Mouse (Mus musculus) G1E (cell line): ENCODE data around the gene Tk1.

Experiments
- CTCF ChIP-seq: IDR thresholded peaks from 2 replicates; pipeline ENCODE4 v1.5.1; 2012; ENCODE audit warnings: low read depth, low read length, inconsistent platforms, mixed read lengths
- GATA1 ChIP-seq: IDR thresholded peaks from 2 replicates; pipeline ENCODE4 v1.6.1; 2012; ENCODE audit warnings: borderline replicate concordance, low read length, inconsistent platforms, mixed read lengths
- GATA2 ChIP-seq: IDR thresholded peaks from 2 replicates; pipeline ENCODE4 v1.6.1; 2012; ENCODE audit warnings: low read depth, low read length, inconsistent platforms, borderline replicate concordance
- TAL1 ChIP-seq: conservative IDR thresholded peaks from 2 replicates; pipeline ENCODE4 v1.6.1; 2012; ENCODE audit warnings: low read depth, low read length, inconsistent platforms, mixed read lengths

GRCm38 (mm10) chr11:117810401-117811046 lies 15.4 kb downstream of the Tk1 start:
- TF ChIP-seq CTCF (0 out of 2 replicates have a peak, but pooled peaks have one; percentile 31), TAL1 (no peak), GATA1 (no peak), GATA2 (no peak)
